Mouse (Mus musculus): ENCODE data around the gene Chat.
A peak's percentile ranks its signal among the peaks of the same experiment; 100 is the strongest.

The Chat gene

DNA sequence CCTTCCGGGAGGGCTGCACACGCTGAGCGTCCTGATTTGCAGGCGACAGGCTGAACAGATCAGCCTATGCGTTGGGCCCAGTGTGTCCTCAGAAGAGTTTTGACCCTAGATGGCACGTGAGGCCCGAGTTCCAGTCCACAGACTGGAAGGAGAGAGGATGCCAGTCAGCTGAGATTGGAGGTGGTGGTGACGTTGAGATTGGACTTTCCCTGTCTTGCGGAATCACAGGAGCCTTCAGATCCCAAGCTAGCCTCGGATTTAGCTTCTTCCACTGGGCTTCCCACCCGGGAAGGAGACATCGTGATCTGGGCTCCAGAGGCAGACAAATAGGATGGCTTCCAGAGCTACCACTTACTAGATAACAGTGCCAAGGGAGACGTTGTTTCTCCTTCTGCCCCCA is at the start of gene Chat:
Chat (minus strand) TSS at position 101 of the 400 bp plus-strand sequence.
- Histone ChIP-seq H3K36me3 (ENCODE audit: insufficient read depth, low read length) (no peaks in the 10 kb centered on the region), H3K4me1 (replicated peaks; ENCODE audit: low read depth, low read length) (peaks cover 37% of the 10 kb centered on the region), H3K4me3 (replicated peaks; ENCODE audit: low read length) (peak within 1 kb of the TSS; percentile 81), H3K27me3 (ENCODE audit: insufficient read depth, low read length) (peaks cover 68% of the 10 kb centered on the region), H3K9me3 (ENCODE audit: low read length) (no peaks in the 10 kb centered on the region)
- TF ChIP-seq NANOG (IDR thresholded peaks at IDR 0.05; ENCODE audit: borderline replicate concordance, low read length) (no peak), CTCF (conservative IDR thresholded peaks at IDR 0.05; ENCODE audit: low read length) (no peak), POU5F1 (IDR thresholded peaks at IDR 0.05; ENCODE audit: borderline replicate concordance, low read length) (no peak)

GRCm38 (mm10) chr14:32513336-32514032 is 47.7 kb upstream of the Chat start, which contains the start of gene Ercc6:
Gene Ercc6, plus strand, starts transcription at chr14:32513521.
- Histone ChIP-seq H3K27me3 (ENCODE audit: insufficient read depth, low read length) (peaks cover 33% of the 10 kb centered on the region), H3K4me1 (replicated peaks; ENCODE audit: low read depth, low read length) (peaks cover 18% of the 10 kb centered on the region), H3K4me3 (replicated peaks; ENCODE audit: low read length) (peak within 1 kb of the TSS; percentile 84), H3K36me3 (ENCODE audit: insufficient read depth, low read length) (peaks cover 28% of the 10 kb centered on the region), H3K9me3 (ENCODE audit: low read length) (no peaks in the 10 kb centered on the region)
- no peak for TF ChIP-seq NANOG (IDR thresholded peaks at IDR 0.05; ENCODE audit: borderline replicate concordance, low read length)

GRCm38 (mm10) chr14:32512912-32513311 is 47.1 kb upstream of the Chat start:
- no peak for TF ChIP-seq NANOG (IDR thresholded peaks at IDR 0.05; ENCODE audit: borderline replicate concordance, low read length)
- TF ChIP-seq CTCF (conservative IDR thresholded peaks at IDR 0.05; ENCODE audit: low read length), result no peak
- no peak for TF ChIP-seq POU5F1 (IDR thresholded peaks at IDR 0.05; ENCODE audit: borderline replicate concordance, low read length)
- Histone ChIP-seq H3K9me3 (ENCODE audit: low read length) (no peaks in the 10 kb centered on the region), H3K4me3 (replicated peaks; ENCODE audit: low read length) (peak overlapping the region; percentile 84; the same call in 1 of the 2 replicates), H3K27me3 (ENCODE audit: insufficient read depth, low read length) (peaks cover 35% of the 10 kb centered on the region), H3K4me1 (replicated peaks; ENCODE audit: low read depth, low read length) (peaks cover 18% of the 10 kb centered on the region), H3K36me3 (ENCODE audit: insufficient read depth, low read length) (peaks cover 25% of the 10 kb centered on the region)

- Histone ChIP-seq H3K9me3 (ENCODE audit: low read length) (no peaks in the 10 kb centered on the region), H3K36me3 (ENCODE audit: insufficient read depth, low read length) (no peaks in the 10 kb centered on the region), H3K27me3 (ENCODE audit: insufficient read depth, low read length) (peaks cover 43% of the 10 kb centered on the region), H3K4me3 (replicated peaks; ENCODE audit: low read length) (no peak overlapping the region), H3K4me1 (replicated peaks; ENCODE audit: low read depth, low read length) (peaks cover 13% of the 10 kb centered on the region)
- TF ChIP-seq POU5F1 (IDR thresholded peaks at IDR 0.05; ENCODE audit: borderline replicate concordance, low read length), result no peak
- TF ChIP-seq CTCF (conservative IDR thresholded peaks at IDR 0.05; ENCODE audit: low read length), result no peak
- TF ChIP-seq NANOG (IDR thresholded peaks at IDR 0.05; ENCODE audit: borderline replicate concordance, low read length), result no peak
These were observed 43.7 kb upstream of the Chat start for GRCm38 (mm10) chr14:32509443-32509961.

DNA sequence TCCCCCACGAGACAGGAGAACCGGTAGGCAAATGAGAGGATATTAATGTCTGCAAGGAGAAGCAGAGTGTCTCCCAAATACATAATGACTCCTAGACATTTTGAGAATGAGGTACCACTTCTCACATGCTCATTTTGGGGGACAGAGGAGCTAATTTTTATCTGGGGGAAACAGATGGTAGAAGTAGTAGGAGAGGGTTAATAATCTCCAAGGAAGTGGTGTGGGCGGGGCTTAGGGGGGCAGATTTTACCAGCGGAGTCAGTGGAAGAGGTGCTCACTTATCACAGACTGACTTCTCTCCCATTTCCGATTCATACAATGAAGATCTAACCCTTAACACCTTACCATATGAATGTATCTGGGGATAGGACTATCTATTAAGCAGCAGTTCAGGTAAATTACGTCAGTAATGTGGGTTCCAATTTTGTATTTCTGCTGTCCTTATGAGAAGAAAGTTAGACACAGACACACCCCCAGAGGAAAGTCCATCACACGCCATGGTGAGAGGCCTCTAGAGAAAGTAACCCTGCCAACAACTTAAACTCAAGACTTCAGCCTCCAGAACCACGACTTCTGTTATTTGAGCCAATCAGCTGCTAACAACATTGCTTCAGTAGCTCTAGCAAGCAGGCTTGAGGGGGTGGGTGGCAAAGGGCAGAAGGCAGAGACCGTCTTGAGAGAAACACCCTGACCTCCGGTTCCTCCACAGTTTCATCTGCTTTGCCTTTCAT is 42.5 kb upstream of the Chat start:
- peaks cover 5% of the 10 kb centered on the region for H3K4me1 ChIP-seq (replicated peaks; ENCODE audit: low read depth, low read length)
- no peaks in the 10 kb centered on the region for H3K36me3 ChIP-seq (ENCODE audit: insufficient read depth, low read length)
- no peak overlapping the region for H3K4me3 ChIP-seq (replicated peaks; ENCODE audit: low read length)
- peaks cover 41% of the 10 kb centered on the region for H3K27me3 ChIP-seq (ENCODE audit: insufficient read depth, low read length)
- H3K9me3 ChIP-seq (ENCODE audit: low read length), result no peaks in the 10 kb centered on the region
- TF ChIP-seq POU5F1 (IDR thresholded peaks at IDR 0.05; ENCODE audit: borderline replicate concordance, low read length) (no peak), CTCF (conservative IDR thresholded peaks at IDR 0.05; ENCODE audit: low read length) (no peak), NANOG (IDR thresholded peaks at IDR 0.05; ENCODE audit: borderline replicate concordance, low read length) (no peak)

DNA sequence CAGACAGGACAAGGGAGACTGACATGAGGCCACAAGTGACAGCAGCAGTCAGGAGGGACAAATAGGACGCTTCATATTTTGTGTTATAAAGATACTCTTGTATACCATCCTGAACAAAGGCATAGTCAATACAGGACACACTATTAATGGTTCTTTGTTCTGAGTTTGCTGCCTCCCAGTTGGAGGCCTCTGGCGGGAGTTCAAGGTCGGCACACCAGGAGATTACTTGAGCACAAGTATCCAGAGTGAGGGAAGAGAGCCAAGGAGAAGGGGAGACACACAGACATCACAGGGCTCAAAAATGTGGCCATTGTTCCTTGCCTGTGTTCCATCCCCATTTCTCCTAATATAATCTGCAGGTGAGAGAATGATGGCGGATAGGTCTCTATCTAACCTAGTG is 41.4 kb upstream of the Chat start:
- Histone ChIP-seq H3K4me1 (replicated peaks; ENCODE audit: low read depth, low read length) (no peaks in the 10 kb centered on the region), H3K36me3 (ENCODE audit: insufficient read depth, low read length) (no peaks in the 10 kb centered on the region), H3K27me3 (ENCODE audit: insufficient read depth, low read length) (peaks cover 38% of the 10 kb centered on the region), H3K4me3 (replicated peaks; ENCODE audit: low read length) (no peak overlapping the region), H3K9me3 (ENCODE audit: low read length) (no peaks in the 10 kb centered on the region)
- TF ChIP-seq NANOG (IDR thresholded peaks at IDR 0.05; ENCODE audit: borderline replicate concordance, low read length) (no peak), CTCF (conservative IDR thresholded peaks at IDR 0.05; ENCODE audit: low read length) (no peak)

GRCm38 (mm10) chr14:32506329-32506728 is 40.5 kb upstream of the Chat start:
- TF ChIP-seq CTCF (conservative IDR thresholded peaks at IDR 0.05; ENCODE audit: low read length) (no peak), NANOG (IDR thresholded peaks at IDR 0.05; ENCODE audit: borderline replicate concordance, low read length) (no peak), POU5F1 (IDR thresholded peaks at IDR 0.05; ENCODE audit: borderline replicate concordance, low read length) (no peak)
- Histone ChIP-seq H3K9me3 (ENCODE audit: low read length) (no peaks in the 10 kb centered on the region), H3K4me1 (replicated peaks; ENCODE audit: low read depth, low read length) (no peaks in the 10 kb centered on the region), H3K27me3 (ENCODE audit: insufficient read depth, low read length) (peaks cover 31% of the 10 kb centered on the region), H3K36me3 (ENCODE audit: insufficient read depth, low read length) (no peaks in the 10 kb centered on the region), H3K4me3 (replicated peaks; ENCODE audit: low read length) (no peak overlapping the region)

DNA sequence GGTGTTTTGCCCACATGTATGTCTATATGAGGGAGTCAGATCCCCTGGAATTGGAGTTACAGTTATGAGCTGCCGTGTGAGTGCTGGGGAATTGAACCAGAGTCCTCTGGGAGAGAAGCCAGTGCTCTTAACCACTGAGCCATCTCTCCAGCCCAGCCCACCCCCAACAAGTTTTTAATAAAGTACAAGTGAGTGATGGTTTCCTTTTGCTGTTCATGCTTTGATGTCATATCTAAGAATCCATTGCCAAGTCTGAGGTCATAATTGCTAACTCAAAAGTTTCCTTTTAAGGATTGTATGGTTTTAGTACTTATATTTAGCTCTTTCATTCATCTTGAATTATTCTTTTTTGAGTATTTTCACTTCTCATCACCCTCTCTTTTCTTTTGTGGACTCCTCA is 38.1 kb upstream of the Chat start:
- Histone ChIP-seq H3K4me3 (replicated peaks; ENCODE audit: low read length) (no peak overlapping the region), H3K27me3 (ENCODE audit: insufficient read depth, low read length) (peaks cover 28% of the 10 kb centered on the region), H3K9me3 (ENCODE audit: low read length) (no peaks in the 10 kb centered on the region), H3K36me3 (ENCODE audit: insufficient read depth, low read length) (no peaks in the 10 kb centered on the region), H3K4me1 (replicated peaks; ENCODE audit: low read depth, low read length) (no peaks in the 10 kb centered on the region)
- TF ChIP-seq POU5F1 (IDR thresholded peaks at IDR 0.05; ENCODE audit: borderline replicate concordance, low read length) (no peak), CTCF (conservative IDR thresholded peaks at IDR 0.05; ENCODE audit: low read length) (no peak), NANOG (IDR thresholded peaks at IDR 0.05; ENCODE audit: borderline replicate concordance, low read length) (no peak)

Measured in E14TG2a.4 (cell line).